Mouse (Mus musculus) adrenal gland, postnatal 10 days (tissue): ENCODE measurements around the gene Zfp941. TPM values are rescaled to one million over a fixed set of nuclear protein-coding genes. Genes with fewer than 3 reads are reported as not detected.

Experiments used
- DNase-seq: peaks from one replicate; pipeline ENCODE4 v3.0.0; 2021; ENCODE audit warnings: mixed read lengths
- total RNA-seq, 2 experiments: library from RNA; stranded (reverse); gene quantifications; 2 replicates each; pipeline ENCODE4 v1.2.3; 2021

The Zfp941 gene
- total RNA-seq, 2 experiments from 2014 or later, result 2.3 to 2.6 TPM

GRCm38 (mm10) chr7:140840750-140841735, 19.1 kb upstream of the Zfp941 start:
- DNase-seq, result no peak

- peak; percentile 0 for DNase-seq
Measured at GRCm38 (mm10) chr7:140839556-140839955, 17.6 kb upstream of the Zfp941 start.

- DNase-seq, result peak; percentile 1
Measured at GRCm38 (mm10) chr7:140836243-140837115, 14.5 kb upstream of the Zfp941 start.

GRCm38 (mm10) chr7:140835758-140836087, 13.7 kb upstream of the Zfp941 start:
- no peak for DNase-seq

GRCm38 (mm10) chr7:140834968-140835757, 13.2 kb upstream of the Zfp941 start, which contains the start of gene Urah:
Gene Urah, plus strand, starts transcription at chr7:140835018.
- peak; percentile 68 for DNase-seq

GRCm38 (mm10) chr7:140833341-140833740, 11.4 kb upstream of the Zfp941 start:
- DNase-seq, result no peak

- peak; percentile 34 for DNase-seq
Measured at GRCm38 (mm10) chr7:140831447-140831846, 9.5 kb upstream of the Zfp941 start.

- peak; percentile 26 for DNase-seq
Measured at GRCm38 (mm10) chr7:140828171-140828881, 6.3 kb upstream of the Zfp941 start.

- no peak for DNase-seq
Measured at GRCm38 (mm10) chr7:140822731-140823130, 753 bp upstream of the Zfp941 start.

- no peak for DNase-seq
Measured at GRCm38 (mm10) chr7:140821305-140821652, 699 bp downstream of the Zfp941 start.

GRCm38 (mm10) chr7:140820173-140820572, 1.8 kb downstream of the Zfp941 start:
- DNase-seq, result no peak

- no peak for DNase-seq
Measured at GRCm38 (mm10) chr7:140812850-140813249, 9.1 kb downstream of the Zfp941 start.

GRCm38 (mm10) chr7:140811714-140812113, 10.3 kb downstream of the Zfp941 start:
- no peak for DNase-seq

- no peak for DNase-seq
Measured at GRCm38 (mm10) chr7:140810496-140810895, 11.5 kb downstream of the Zfp941 start.

- peak; percentile 78 for DNase-seq
Measured at GRCm38 (mm10) chr7:140805704-140806103, 16.3 kb downstream of the Zfp941 start.

- DNase-seq, result no peak
Measured at GRCm38 (mm10) chr7:140802629-140803028, 19.3 kb downstream of the Zfp941 start.

- DNase-seq, result no peak
Measured at GRCm38 (mm10) chr7:140798212-140798611, 23.8 kb downstream of the Zfp941 start.

GRCm38 (mm10) chr7:140797619-140798018, 24.4 kb downstream of the Zfp941 start:
- no peak for DNase-seq

GRCm38 (mm10) chr7:140793541-140793940, 28.4 kb downstream of the Zfp941 start:
- no peak for DNase-seq

- DNase-seq, result no peak
Measured at GRCm38 (mm10) chr7:140788053-140788435, 33.9 kb downstream of the Zfp941 start.

GRCm38 (mm10) chr7:140787406-140788052, 34.4 kb downstream of the Zfp941 start, which contains the start of gene Syce1:
Gene Syce1, minus strand, starts transcription at chr7:140787852.
- DNase-seq, result no peak
